Mouse (Mus musculus) heart, embryonic 16.5 days (tissue): Measurements from ENCODE around the gene Cobl. TPM values are rescaled to one million over a fixed set of nuclear protein-coding genes. Genes with fewer than 3 reads are reported as not detected.

Experiments used
- ATAC-seq: fragments of 200-750 bp; cut with Nextera tagmentation; replicated peaks from 2 replicates; pipeline ENCODE4 v1.8.0; 2017; ENCODE audit warnings: moderate number of reproducible peaks; ENCODE audit not compliant: insufficient read depth, low FRiP score; ENCODE audit errors: extremely low read depth
- H3K27ac ChIP-seq: fragments of 300-500 bp; sonication (generic); 2 replicates; pipeline ENCODE4 v1.5.1; 2014; ENCODE audit warnings: mild to moderate bottlenecking, low read length, control low read depth, moderate library complexity
- H3K27me3 ChIP-seq: fragments of 300-500 bp; sonication (generic); 2 replicates; pipeline ENCODE4 v1.6.1; 2014; ENCODE audit warnings: low read length, mixed read lengths; ENCODE audit not compliant: control insufficient read depth, insufficient read depth
- H3K36me3 ChIP-seq: fragments of 300-500 bp; sonication (generic); 2 replicates; pipeline ENCODE4 v1.6.1; 2014; ENCODE audit not compliant: control insufficient read depth, insufficient read depth
- H3K4me1 ChIP-seq: fragments of 300-500 bp; sonication (generic); 2 replicates; pipeline ENCODE4 v1.6.1; 2014; ENCODE audit warnings: low read length, mixed read lengths; ENCODE audit not compliant: control insufficient read depth, insufficient read depth
- H3K4me2 ChIP-seq: fragments of 300-500 bp; sonication (generic); 2 replicates; pipeline ENCODE4 v1.6.1; 2014; ENCODE audit warnings: low read depth, mild to moderate bottlenecking, control low read depth, low read length
- H3K4me3 ChIP-seq: fragments of 300-500 bp; sonication (generic); 2 replicates; pipeline ENCODE4 v1.5.1; 2014; ENCODE audit warnings: mild to moderate bottlenecking, control low read depth, low read length
- H3K9ac ChIP-seq: fragments of 300-500 bp; sonication (generic); 2 replicates; pipeline ENCODE4 v1.6.1; 2014; ENCODE audit warnings: low read length, control low read depth
- H3K9me3 ChIP-seq: fragments of 300-500 bp; sonication (generic); replicated peaks from 2 replicates; pipeline ENCODE4 v1.6.1; 2016; ENCODE audit warnings: low read length; ENCODE audit not compliant: control insufficient read depth
- WGBS: fragments of 180-500 bp; shearing (Covaris S2); extraction: QIAGEN DNeasy Blood & Tissue Kit; methylation state at CpG from one replicate; pipeline ENCODE4 v1.1.7; 2014; 5-methylcytosine and 5-hydroxymethylcytosine counted together
- polyA plus RNA-seq: library from polyadenylated mRNA; unstranded; fragments of >200 nt; fragmentation: Nextera tagmentation; extraction: Ambion mirVana; gene quantifications from 2 replicates; pipeline ENCODE4 v1.2.1, GENCODE M21; 2015

The Cobl gene
- polyA plus RNA-seq, 1 experiment from 2014 or later: 45.4 TPM

DNA sequence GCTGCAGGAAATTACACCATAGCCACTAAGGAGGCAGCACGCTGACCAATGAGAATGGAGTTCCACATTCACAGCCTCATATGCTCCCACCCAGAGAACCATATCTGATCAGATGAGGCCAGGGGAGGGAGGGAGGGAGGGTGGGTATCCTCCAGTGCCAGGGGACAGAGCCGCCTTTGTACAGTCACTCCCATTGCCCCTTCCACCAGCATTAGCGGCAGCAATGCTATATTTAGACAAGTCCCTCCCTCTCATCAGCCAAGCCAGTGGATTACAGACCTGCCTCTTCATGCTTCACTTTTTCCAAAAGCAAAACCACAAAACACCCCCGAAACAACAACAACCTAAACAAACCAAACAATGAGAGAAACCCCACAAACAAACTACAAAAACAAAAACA lies 30.2 kb downstream of the Cobl start:
- ATAC-seq: peak; percentile 88
- Histone ChIP-seq H3K4me3 (peak overlapping the region; percentile 19; the same call in 1 of the 2 replicates), H3K27ac (peak overlapping the region; percentile 79), H3K4me2 (peak overlapping the region; percentile 50), H3K4me1 (peaks cover 19% of the 10 kb centered on the region), H3K36me3 (no peaks in the 10 kb centered on the region), H3K9ac (peak overlapping the region; percentile 52), H3K9me3 (no peaks in the 10 kb centered on the region), H3K27me3 (no peaks in the 10 kb centered on the region)
- WGBS: 36% methylated on average over 4 of the region's 4 CpGs

DNA sequence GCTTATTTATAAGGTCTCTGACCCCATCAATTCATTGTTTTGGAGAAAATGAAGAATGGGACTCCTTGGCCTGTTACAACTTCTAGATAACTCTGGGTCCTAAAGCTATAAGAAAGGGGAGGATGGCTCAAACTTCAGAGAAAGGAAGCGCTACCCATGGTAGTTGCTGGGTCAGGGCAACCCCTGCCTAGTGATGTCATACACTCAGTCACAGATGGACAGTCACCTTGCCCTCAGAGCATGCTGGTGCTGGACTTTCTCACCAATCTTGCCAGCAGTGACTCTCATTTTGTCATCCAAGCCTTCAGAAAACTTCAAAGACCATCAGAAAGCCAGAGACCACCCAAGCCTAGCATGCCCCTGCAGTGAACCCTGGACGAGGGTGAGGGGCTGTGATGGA lies 32.8 kb downstream of the Cobl start:
- Histone ChIP-seq H3K27me3 (no peaks in the 10 kb centered on the region), H3K4me2 (no peak overlapping the region), H3K9ac (no peak overlapping the region), H3K27ac (no peak overlapping the region), H3K4me1 (peaks cover 20% of the 10 kb centered on the region), H3K9me3 (no peaks in the 10 kb centered on the region), H3K4me3 (no peak overlapping the region), H3K36me3 (no peaks in the 10 kb centered on the region)
- no peak for ATAC-seq
- 78% methylated on average over 2 of the region's 2 CpGs for WGBS

DNA sequence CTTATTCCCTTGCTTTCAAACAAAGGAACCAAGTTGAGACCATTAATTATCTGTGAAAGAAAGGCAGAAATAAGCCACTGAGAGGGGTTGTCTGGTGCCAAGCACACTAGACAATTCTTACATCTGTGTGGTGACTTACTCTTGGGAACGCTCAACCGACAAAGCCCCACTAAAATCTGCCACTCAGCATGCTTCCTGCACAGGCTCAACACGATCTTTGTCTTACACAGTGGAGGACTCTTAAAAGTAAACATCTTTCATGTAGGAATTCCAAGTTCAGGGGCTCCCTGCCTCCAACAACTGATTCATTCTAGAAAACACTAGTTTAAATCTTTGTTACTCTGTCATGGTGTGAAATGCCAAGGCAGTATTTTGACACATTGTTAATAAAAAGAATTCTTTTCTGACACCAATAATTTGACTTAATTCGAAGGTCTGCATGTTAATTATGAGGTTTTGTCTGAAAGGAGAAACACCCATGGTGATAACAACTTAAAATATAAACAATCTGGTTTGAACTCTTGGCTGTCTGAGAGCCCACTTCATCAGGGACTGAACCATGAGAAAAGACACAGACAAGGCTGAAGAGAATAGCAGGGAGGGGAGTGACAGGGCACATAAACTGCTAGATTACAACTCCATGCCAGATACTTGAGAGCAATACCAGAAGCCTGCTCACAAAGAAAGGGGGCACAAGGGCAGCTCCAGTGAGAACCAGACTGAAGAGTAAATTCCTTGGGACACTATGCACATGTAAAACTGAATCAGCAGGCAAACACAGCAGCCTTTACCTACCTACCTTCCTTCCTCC lies 34.3 kb downstream of the Cobl start:
- Histone ChIP-seq H3K9me3 (no peaks in the 10 kb centered on the region), H3K36me3 (no peaks in the 10 kb centered on the region), H3K27me3 (no peaks in the 10 kb centered on the region), H3K4me2 (no peak overlapping the region), H3K4me1 (peaks cover 20% of the 10 kb centered on the region), H3K9ac (no peak overlapping the region), H3K4me3 (no peak overlapping the region), H3K27ac (peak overlapping the region; percentile 54)
- 19% methylated on average over 4 of the region's 4 CpGs for WGBS
- no peak for ATAC-seq

DNA sequence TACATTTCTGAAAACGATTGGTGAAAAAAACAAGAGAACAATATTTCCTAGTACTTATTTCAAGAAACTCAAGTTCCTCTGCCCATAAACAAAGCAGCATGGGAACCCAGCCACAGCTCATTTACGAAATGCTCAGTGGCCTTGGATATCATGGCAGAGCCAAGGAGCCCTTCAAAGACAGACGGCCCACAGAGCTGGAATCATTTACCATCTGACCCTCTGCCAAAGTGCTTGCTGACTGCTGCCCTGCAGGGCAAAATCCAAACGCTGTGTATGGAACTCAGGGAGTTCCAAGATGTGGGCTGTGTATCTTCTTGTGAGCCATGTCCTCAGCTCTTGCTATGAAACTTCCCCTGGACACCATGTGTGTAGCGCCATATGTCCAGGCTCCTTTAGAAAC lies 38.0 kb downstream of the Cobl start:
- no peaks in the 10 kb centered on the region for H3K27me3 ChIP-seq
- WGBS: 66% methylated on average over 5 of the region's 5 CpGs
- no peak overlapping the region for H3K9ac ChIP-seq
- no peak overlapping the region for H3K27ac ChIP-seq
- no peak overlapping the region for H3K4me3 ChIP-seq
- no peaks in the 10 kb centered on the region for H3K36me3 ChIP-seq
- peaks cover 15% of the 10 kb centered on the region for H3K4me1 ChIP-seq
- no peak for ATAC-seq
- H3K4me2 ChIP-seq: no peak overlapping the region
- no peaks in the 10 kb centered on the region for H3K9me3 ChIP-seq

DNA sequence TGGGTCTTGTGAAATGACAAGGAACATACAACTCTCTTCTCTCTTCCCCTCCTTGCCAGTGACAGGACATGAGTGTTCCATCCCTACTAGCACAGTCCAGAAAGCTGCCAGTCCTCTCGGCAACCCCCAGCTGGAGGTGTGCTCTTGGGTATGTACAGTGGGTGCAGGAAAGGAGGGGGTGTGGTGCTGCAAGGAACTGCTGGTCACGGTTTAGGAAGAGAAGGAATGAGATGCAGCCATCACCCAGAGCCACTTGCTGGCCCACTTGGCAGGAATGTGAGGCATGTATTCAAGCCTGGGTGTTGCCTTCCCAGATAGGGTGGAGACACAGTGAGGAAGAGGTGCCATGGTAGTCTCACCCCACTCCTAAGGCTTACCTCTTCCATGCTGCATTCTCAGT lies 40.6 kb downstream of the Cobl start:
- no peak overlapping the region for H3K27ac ChIP-seq

DNA sequence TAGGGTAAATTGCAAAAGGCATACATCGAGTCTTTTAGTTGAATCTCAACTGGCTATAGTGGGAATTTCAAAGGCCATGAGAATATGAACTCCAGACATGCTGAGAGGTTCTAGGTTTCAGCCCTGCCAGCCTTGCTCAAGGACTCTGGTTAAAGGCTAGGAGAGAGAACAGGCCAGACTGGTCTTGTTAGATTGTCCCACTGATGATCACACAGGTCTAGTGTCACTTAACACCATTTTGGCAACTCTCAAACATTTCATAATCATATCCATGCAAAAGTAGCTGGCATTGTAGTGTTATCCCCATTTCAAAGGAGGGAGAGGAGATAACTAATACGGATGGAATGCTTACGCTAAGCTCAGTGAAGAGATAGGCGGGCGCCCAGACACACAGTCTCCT lies 43.6 kb downstream of the Cobl start:
- Histone ChIP-seq H3K27me3 (no peaks in the 10 kb centered on the region), H3K36me3 (no peaks in the 10 kb centered on the region), H3K4me3 (no peak overlapping the region), H3K9ac (no peak overlapping the region), H3K27ac (peak overlapping the region; percentile 31; the same call in 1 of the 2 replicates), H3K4me1 (peaks cover 23% of the 10 kb centered on the region), H3K9me3 (no peaks in the 10 kb centered on the region), H3K4me2 (no peak overlapping the region)
- WGBS: 61% methylated on average over 5 of the region's 5 CpGs
- no peak; the same call in 1 of the 2 replicates for ATAC-seq

More for the DNA sequence above, 40.6 kb downstream of the Cobl start:
- WGBS: 42% methylated on average over 2 of the region's 2 CpGs
- no peaks in the 10 kb centered on the region for H3K27me3 ChIP-seq
- ATAC-seq: no peak
- no peak overlapping the region for H3K9ac ChIP-seq
- no peak overlapping the region for H3K4me2 ChIP-seq
- peaks cover 15% of the 10 kb centered on the region for H3K4me1 ChIP-seq
- no peaks in the 10 kb centered on the region for H3K9me3 ChIP-seq
- no peak overlapping the region for H3K4me3 ChIP-seq
- H3K36me3 ChIP-seq: no peaks in the 10 kb centered on the region

DNA sequence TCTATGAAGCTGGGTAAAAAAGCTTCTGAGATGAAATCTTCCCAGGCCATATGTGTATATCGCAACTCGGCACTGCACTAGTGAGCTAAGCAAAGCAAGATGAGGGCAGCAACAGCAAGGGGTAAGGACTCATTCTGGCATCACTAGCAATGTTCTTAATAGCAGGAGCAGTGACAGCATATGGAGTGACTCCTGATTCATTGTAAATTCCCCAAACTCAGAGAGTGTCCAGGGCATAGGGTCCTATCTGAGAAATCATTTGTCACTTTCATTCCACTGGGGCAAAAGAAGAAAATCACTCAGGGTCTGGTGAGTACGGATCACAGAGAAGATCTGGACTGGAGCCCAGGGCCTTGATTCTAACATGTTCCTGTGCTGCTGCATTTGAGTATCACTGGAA lies 44.6 kb downstream of the Cobl start:
- no peak overlapping the region for H3K4me2 ChIP-seq
- H3K4me1 ChIP-seq: peaks cover 23% of the 10 kb centered on the region
- no peak overlapping the region for H3K4me3 ChIP-seq
- no peaks in the 10 kb centered on the region for H3K36me3 ChIP-seq
- H3K27me3 ChIP-seq: no peaks in the 10 kb centered on the region
- 69% methylated on average over 3 of the region's 3 CpGs for WGBS
- no peak overlapping the region for H3K27ac ChIP-seq
- H3K9ac ChIP-seq: no peak overlapping the region
- ATAC-seq: no peak; the same call in 1 of the 2 replicates
- no peaks in the 10 kb centered on the region for H3K9me3 ChIP-seq

DNA sequence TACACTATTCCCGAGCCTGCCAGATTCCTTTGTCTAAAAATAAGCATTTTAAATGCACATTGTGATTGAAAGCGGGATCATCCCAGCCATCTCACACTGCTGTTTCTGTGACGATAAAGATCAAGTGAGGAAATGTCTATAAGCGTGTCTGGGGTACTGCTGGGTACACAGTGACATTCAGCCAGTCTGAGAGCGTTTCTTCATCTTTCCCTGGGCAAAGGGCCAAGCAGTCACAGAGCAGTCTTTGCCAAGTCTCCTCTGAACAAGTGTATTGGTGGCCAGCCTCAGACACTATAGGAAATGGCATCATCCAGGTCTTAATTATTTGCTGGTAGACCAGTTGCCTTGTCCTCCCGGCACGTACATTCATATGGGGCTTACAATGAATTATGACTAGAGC lies 47.9 kb downstream of the Cobl start:
- no peaks in the 10 kb centered on the region for H3K36me3 ChIP-seq
- no peak overlapping the region for H3K27ac ChIP-seq
- no peaks in the 10 kb centered on the region for H3K27me3 ChIP-seq
- H3K4me3 ChIP-seq: no peak overlapping the region
- no peaks in the 10 kb centered on the region for H3K9me3 ChIP-seq
- H3K4me1 ChIP-seq: peaks cover 18% of the 10 kb centered on the region; the same call in 1 of the 2 replicates
- WGBS: 55% methylated on average over 7 of the region's 7 CpGs
- H3K9ac ChIP-seq: no peak overlapping the region
- ATAC-seq: no peak; the same call in 1 of the 2 replicates
- no peak overlapping the region for H3K4me2 ChIP-seq

DNA sequence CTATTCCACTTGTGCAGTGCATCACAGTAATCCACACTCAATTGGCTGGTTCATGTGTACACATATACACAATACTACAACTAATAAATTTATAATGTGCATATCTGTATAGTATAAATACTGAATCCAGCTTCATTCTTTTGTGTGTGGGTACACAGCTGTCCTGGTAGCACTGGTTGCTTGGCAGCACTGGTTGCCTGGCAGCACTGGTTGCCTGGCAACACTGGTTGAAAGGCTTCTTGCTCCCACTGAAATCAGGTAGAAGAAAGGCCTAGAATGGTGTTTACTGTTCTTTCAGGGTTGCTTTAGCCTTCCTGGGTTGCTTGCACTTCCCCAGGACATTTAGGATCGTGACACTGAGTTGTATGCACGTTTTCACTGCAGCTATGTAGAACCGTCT lies 49.4 kb downstream of the Cobl start:
- H3K9ac ChIP-seq: no peak overlapping the region
- ATAC-seq: no peak
- no peaks in the 10 kb centered on the region for H3K36me3 ChIP-seq
- no peak overlapping the region for H3K4me3 ChIP-seq
- 79% methylated on average over 3 of the region's 3 CpGs for WGBS
- H3K27me3 ChIP-seq: no peaks in the 10 kb centered on the region
- H3K4me1 ChIP-seq: 0 out of 2 replicates have a peak, but pooled peaks cover 9% of the 10 kb centered on the region
- no peak overlapping the region for H3K4me2 ChIP-seq
- no peak overlapping the region for H3K27ac ChIP-seq
- H3K9me3 ChIP-seq: no peaks in the 10 kb centered on the region
